Mouse (Mus musculus) cortical plate, adult 2 months (tissue): ENCODE measurements at regions not wholly inside any gene's neighbourhood (a gene's known extent, or its start where the extent isn't known, plus 50 kb on each side); places are given as distances from the start of the nearest gene placed in this dataset.

Source experiments
- CTCF ChIP-seq: fragments of 200-500 bp; IDR thresholded peaks from 2 replicates; pipeline ENCODE4 v1.5.1; 2011; ENCODE audit warnings: mild to moderate bottlenecking, control low read depth, low read length; ENCODE audit not compliant: insufficient read depth; ENCODE audit errors: extremely low read depth
- POLR2A ChIP-seq: fragments of 200-500 bp; IDR thresholded peaks from 2 replicates; pipeline ENCODE4 v1.6.1; 2011; ENCODE audit warnings: mild to moderate bottlenecking, low read length, control low read depth; ENCODE audit not compliant: insufficient read depth; ENCODE audit errors: extremely low read depth

DNA sequence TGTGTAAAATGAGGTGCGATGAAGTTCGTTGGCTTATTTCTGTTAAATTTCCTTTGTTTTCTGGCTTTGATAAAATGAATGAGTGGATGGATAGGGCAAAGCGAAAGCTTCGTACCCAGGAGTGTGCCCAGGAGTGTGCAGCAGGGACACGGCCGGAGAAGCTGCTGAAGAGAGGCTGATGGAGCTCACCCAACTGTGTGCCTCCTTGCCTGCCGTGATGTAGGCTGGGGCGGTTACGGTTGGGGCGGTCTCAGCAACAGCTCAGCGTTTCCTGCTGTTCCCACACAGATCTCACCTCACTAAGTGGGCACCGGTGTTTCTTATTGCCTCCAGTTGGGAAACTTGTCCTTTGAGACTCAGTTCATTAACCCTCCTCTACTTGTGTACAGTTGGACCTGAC, 208.2 kb upstream of the Ttc29 start:
- TF ChIP-seq CTCF (no peak), POLR2A (no peak)
